Mouse (Mus musculus): ENCODE results near the gene Vsig10l. TPM values are rescaled to one million over a fixed set of nuclear protein-coding genes. Genes with fewer than 3 reads are reported as not detected.

The Vsig10l gene
- 13.6 and 15.4 TPM in 2 replicates for polyA plus RNA-seq (2014; fragmentation: Nextera tagmentation; extraction: Ambion mirVana)

- H3K4me3 ChIP-seq (ENCODE audit: low read depth, low read length) = no peak within 1 kb of the TSS
- WGBS = 73% methylated on average over 4 of the region's 4 CpGs
- no peak within 1 kb of the TSS for H3K27ac ChIP-seq (ENCODE audit: low read depth, low read length)
- ATAC-seq (ENCODE audit: low read depth) = no peak
- H3K4me2 ChIP-seq (ENCODE audit: low read depth, low read length) = no peak within 1 kb of the TSS
- no peaks in the 10 kb centered on the region for H3K36me3 ChIP-seq (ENCODE audit: control insufficient read depth, insufficient read depth, low read length)
- no peaks in the 10 kb centered on the region for H3K9me3 ChIP-seq (ENCODE audit: control insufficient read depth, low read length)
- peaks cover 4% of the 10 kb centered on the region; the same call in 1 of the 2 replicates for H3K27me3 ChIP-seq (ENCODE audit: control insufficient read depth, insufficient read depth, low read length)
- no peak within 1 kb of the TSS for H3K9ac ChIP-seq (replicated peaks; ENCODE audit: low read depth, low read length)
- 0 out of 2 replicates have a peak, but pooled peaks cover 3% of the 10 kb centered on the region for H3K4me1 ChIP-seq (ENCODE audit: control insufficient read depth, insufficient read depth, low read length)
Observed at GRCm38 (mm10) chr7:43462851-43463250, at the start of gene Vsig10l. Gene Vsig10l, plus strand, starts transcription at chr7:43463151.

- H3K9ac ChIP-seq (replicated peaks; ENCODE audit: low read depth, low read length) = no peak overlapping the region
- no peak for ATAC-seq (ENCODE audit: low read depth)
- no peaks in the 10 kb centered on the region for H3K36me3 ChIP-seq (ENCODE audit: control insufficient read depth, insufficient read depth, low read length)
- H3K4me2 ChIP-seq (ENCODE audit: low read depth, low read length) = no peak overlapping the region
- no peak overlapping the region for H3K27ac ChIP-seq (ENCODE audit: low read depth, low read length)
- no peaks in the 10 kb centered on the region for H3K27me3 ChIP-seq (ENCODE audit: control insufficient read depth, insufficient read depth, low read length)
- no peaks in the 10 kb centered on the region for H3K4me1 ChIP-seq (ENCODE audit: control insufficient read depth, insufficient read depth, low read length)
- H3K9me3 ChIP-seq (ENCODE audit: control insufficient read depth, low read length) = no peaks in the 10 kb centered on the region
- H3K4me3 ChIP-seq (ENCODE audit: low read depth, low read length) = no peak overlapping the region
- WGBS = 86% methylated on average over 10 of the region's 10 CpGs
Observed at GRCm38 (mm10) chr7:43417298-43417697, 45.7 kb upstream of the Vsig10l start.

- H3K4me2 ChIP-seq (ENCODE audit: low read depth, low read length) = peak overlapping the region; percentile 23; the same call in 1 of the 2 replicates
- ATAC-seq (ENCODE audit: low read depth) = peak; percentile 98
- no peaks in the 10 kb centered on the region for H3K4me1 ChIP-seq (ENCODE audit: control insufficient read depth, insufficient read depth, low read length)
- H3K9me3 ChIP-seq (ENCODE audit: control insufficient read depth, low read length) = no peaks in the 10 kb centered on the region
- H3K9ac ChIP-seq (replicated peaks; ENCODE audit: low read depth, low read length) = no peak overlapping the region
- WGBS = 11% methylated on average over 11 of the region's 11 CpGs
- no peak overlapping the region for H3K27ac ChIP-seq (ENCODE audit: low read depth, low read length)
- no peaks in the 10 kb centered on the region for H3K27me3 ChIP-seq (ENCODE audit: control insufficient read depth, insufficient read depth, low read length)
- H3K36me3 ChIP-seq (ENCODE audit: control insufficient read depth, insufficient read depth, low read length) = no peaks in the 10 kb centered on the region
- no peak overlapping the region for H3K4me3 ChIP-seq (ENCODE audit: low read depth, low read length)
Observed at GRCm38 (mm10) chr7:43422995-43423617, 39.8 kb upstream of the Vsig10l start.

GRCm38 (mm10) chr7:43423991-43424625 is 38.8 kb upstream of the Vsig10l start:
- Histone ChIP-seq H3K27me3 (ENCODE audit: control insufficient read depth, insufficient read depth, low read length) (no peaks in the 10 kb centered on the region), H3K27ac (ENCODE audit: low read depth, low read length) (no peak overlapping the region), H3K36me3 (ENCODE audit: control insufficient read depth, insufficient read depth, low read length) (no peaks in the 10 kb centered on the region), H3K4me3 (ENCODE audit: low read depth, low read length) (no peak overlapping the region), H3K4me1 (ENCODE audit: control insufficient read depth, insufficient read depth, low read length) (no peaks in the 10 kb centered on the region), H3K4me2 (ENCODE audit: low read depth, low read length) (no peak overlapping the region), H3K9ac (replicated peaks; ENCODE audit: low read depth, low read length) (no peak overlapping the region), H3K9me3 (ENCODE audit: control insufficient read depth, low read length) (no peaks in the 10 kb centered on the region)
- 66% methylated on average over 3 of the region's 3 CpGs for WGBS
- no peak for ATAC-seq (ENCODE audit: low read depth)

GRCm38 (mm10) chr7:43427406-43427805 is 35.5 kb upstream of the Vsig10l start, which contains the start of gene Lim2:
Gene Lim2, plus strand, starts transcription at chr7:43427670.
- H3K9me3 ChIP-seq (ENCODE audit: control insufficient read depth, low read length) = no peaks in the 10 kb centered on the region
- H3K4me2 ChIP-seq (ENCODE audit: low read depth, low read length) = no peak within 1 kb of the TSS
- H3K4me3 ChIP-seq (ENCODE audit: low read depth, low read length) = no peak within 1 kb of the TSS
- H3K27ac ChIP-seq (ENCODE audit: low read depth, low read length) = no peak within 1 kb of the TSS
- 85% methylated on average over 8 of the region's 8 CpGs for WGBS
- no peak within 1 kb of the TSS for H3K9ac ChIP-seq (replicated peaks; ENCODE audit: low read depth, low read length)
- no peaks in the 10 kb centered on the region for H3K27me3 ChIP-seq (ENCODE audit: control insufficient read depth, insufficient read depth, low read length)
- no peak for ATAC-seq (ENCODE audit: low read depth)
- H3K4me1 ChIP-seq (ENCODE audit: control insufficient read depth, insufficient read depth, low read length) = no peaks in the 10 kb centered on the region
- H3K36me3 ChIP-seq (ENCODE audit: control insufficient read depth, insufficient read depth, low read length) = no peaks in the 10 kb centered on the region

- Histone ChIP-seq H3K36me3 (ENCODE audit: control insufficient read depth, insufficient read depth, low read length) (no peaks in the 10 kb centered on the region), H3K9me3 (ENCODE audit: control insufficient read depth, low read length) (no peaks in the 10 kb centered on the region), H3K27ac (ENCODE audit: low read depth, low read length) (no peak overlapping the region), H3K4me2 (ENCODE audit: low read depth, low read length) (no peak overlapping the region), H3K4me3 (ENCODE audit: low read depth, low read length) (no peak overlapping the region), H3K4me1 (ENCODE audit: control insufficient read depth, insufficient read depth, low read length) (no peaks in the 10 kb centered on the region), H3K9ac (replicated peaks; ENCODE audit: low read depth, low read length) (no peak overlapping the region), H3K27me3 (ENCODE audit: control insufficient read depth, insufficient read depth, low read length) (no peaks in the 10 kb centered on the region)
- 68% methylated on average over 4 of the region's 4 CpGs for WGBS
- no peak for ATAC-seq (ENCODE audit: low read depth)
Observed at GRCm38 (mm10) chr7:43429500-43429899, 33.5 kb upstream of the Vsig10l start.

- Histone ChIP-seq H3K4me3 (ENCODE audit: low read depth, low read length) (no peak overlapping the region), H3K4me1 (ENCODE audit: control insufficient read depth, insufficient read depth, low read length) (no peaks in the 10 kb centered on the region), H3K4me2 (ENCODE audit: low read depth, low read length) (no peak overlapping the region), H3K27ac (ENCODE audit: low read depth, low read length) (no peak overlapping the region), H3K27me3 (ENCODE audit: control insufficient read depth, insufficient read depth, low read length) (no peaks in the 10 kb centered on the region), H3K9me3 (ENCODE audit: control insufficient read depth, low read length) (no peaks in the 10 kb centered on the region), H3K36me3 (ENCODE audit: control insufficient read depth, insufficient read depth, low read length) (no peaks in the 10 kb centered on the region), H3K9ac (replicated peaks; ENCODE audit: low read depth, low read length) (no peak overlapping the region)
- no peak for ATAC-seq (ENCODE audit: low read depth)
- WGBS = 78% methylated on average over 4 of the region's 4 CpGs
Observed at GRCm38 (mm10) chr7:43432891-43433290, 30.1 kb upstream of the Vsig10l start.

GRCm38 (mm10) chr7:43434676-43435075 is 28.3 kb upstream of the Vsig10l start:
- H3K27ac ChIP-seq (ENCODE audit: low read depth, low read length) = no peak overlapping the region
- ATAC-seq (ENCODE audit: low read depth) = no peak
- no peak overlapping the region for H3K4me2 ChIP-seq (ENCODE audit: low read depth, low read length)
- no peaks in the 10 kb centered on the region for H3K36me3 ChIP-seq (ENCODE audit: control insufficient read depth, insufficient read depth, low read length)
- H3K4me3 ChIP-seq (ENCODE audit: low read depth, low read length) = no peak overlapping the region
- H3K4me1 ChIP-seq (ENCODE audit: control insufficient read depth, insufficient read depth, low read length) = no peaks in the 10 kb centered on the region
- no peaks in the 10 kb centered on the region for H3K9me3 ChIP-seq (ENCODE audit: control insufficient read depth, low read length)
- no peak overlapping the region for H3K9ac ChIP-seq (replicated peaks; ENCODE audit: low read depth, low read length)
- H3K27me3 ChIP-seq (ENCODE audit: control insufficient read depth, insufficient read depth, low read length) = no peaks in the 10 kb centered on the region
- 83% methylated on average over 5 of the region's 5 CpGs for WGBS
